Mouse (Mus musculus): Measurements from ENCODE around the gene Gm47289. TPM values are rescaled to one million over a fixed set of nuclear protein-coding genes. Genes with fewer than 3 reads are reported as not detected.

The Gm47289 gene
- polyA plus RNA-seq, 1 experiment from 2014 or later, result not detected

DNA sequence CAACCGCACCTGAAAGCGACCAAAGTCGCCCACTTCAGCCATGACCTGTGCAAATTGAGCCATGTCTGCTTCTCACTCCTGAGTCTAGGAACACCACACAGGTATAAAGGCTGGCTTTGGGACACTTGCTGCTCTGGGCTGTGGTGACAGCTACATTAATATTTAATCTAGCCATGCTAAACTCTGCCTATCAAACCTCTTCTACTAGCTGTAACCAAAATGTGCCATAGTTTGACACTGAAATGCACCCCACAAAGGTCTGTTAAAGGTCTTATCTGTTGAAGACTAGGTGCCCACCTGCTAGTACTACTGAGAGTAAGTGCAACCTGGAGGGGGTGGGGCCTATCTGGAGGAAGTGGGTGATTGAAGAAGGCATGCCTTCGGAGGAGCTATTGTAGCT lies 50.0 kb downstream of the Gm47289 start, which contains the start of gene Slc22a13:
Slc22a13 (minus strand) TSS at position 101 of the 400 bp plus-strand sequence.
- 89% methylated on average over 4 of the region's 4 CpGs for WGBS
- Histone ChIP-seq H3K27me3 (replicated peaks; ENCODE audit: control insufficient read depth, insufficient read depth, low read length) (no peaks in the 10 kb centered on the region), H3K9ac (ENCODE audit: low read depth, low read length) (no peak within 1 kb of the TSS), H3K4me3 (ENCODE audit: low read depth, low read length) (no peak within 1 kb of the TSS), H3K9me3 (ENCODE audit: control insufficient read depth, low read length) (no peaks in the 10 kb centered on the region), H3K4me1 (replicated peaks; ENCODE audit: control insufficient read depth, insufficient read depth, low read length) (no peaks in the 10 kb centered on the region), H3K4me2 (no peak within 1 kb of the TSS), H3K36me3 (ENCODE audit: control insufficient read depth, insufficient read depth, low read length) (no peaks in the 10 kb centered on the region), H3K27ac (ENCODE audit: low read depth, low read length) (no peak within 1 kb of the TSS)
- ATAC-seq (replicated peaks; ENCODE audit: low FRiP score) (no peak), DNase-seq (ENCODE audit: low spot score) (no peak)

Other genes with a start within 250 kb of the Gm47289 start
- 8.2 and 8.4 TPM in 2 replicates for gene Ctdspl, start 232.7 kb upstream of the Gm47289 start, polyA plus RNA-seq (2014; fragmentation: Nextera tagmentation; extraction: Ambion mirVana)
- 20.0 and 22.7 TPM in 2 replicates for gene Vill, start 106.4 kb upstream of the Gm47289 start, polyA plus RNA-seq (2014; fragmentation: Nextera tagmentation; extraction: Ambion mirVana)
- 4.9 and 5.5 TPM in 2 replicates for gene Plcd1, start 65.7 kb upstream of the Gm47289 start, polyA plus RNA-seq (2014; fragmentation: Nextera tagmentation; extraction: Ambion mirVana)
- gene Dlec1, start 56.7 kb upstream of the Gm47289 start, polyA plus RNA-seq (2014; fragmentation: Nextera tagmentation; extraction: Ambion mirVana), result 0.14 and 0.34 TPM in 2 replicates
- gene Acaa1b, start 2.1 kb upstream of the Gm47289 start, polyA plus RNA-seq (2014; fragmentation: Nextera tagmentation; extraction: Ambion mirVana), result 0.34 and 0.63 TPM in 2 replicates
- not detected in 2 replicates for gene Slc22a13, start 49.9 kb downstream of the Gm47289 start, polyA plus RNA-seq (2014; fragmentation: Nextera tagmentation; extraction: Ambion mirVana)
- gene Oxsr1, start 163.3 kb downstream of the Gm47289 start, polyA plus RNA-seq (2014; fragmentation: Nextera tagmentation; extraction: Ambion mirVana), result 14.2 TPM in 2 replicates
- 58.8 and 61.2 TPM in 2 replicates for gene Acaa1a, start 180.5 kb downstream of the Gm47289 start, polyA plus RNA-seq (2014; fragmentation: Nextera tagmentation; extraction: Ambion mirVana)
- 28.6 and 30.6 TPM in 2 replicates for gene Myd88, start 182.2 kb downstream of the Gm47289 start, polyA plus RNA-seq (2014; fragmentation: Nextera tagmentation; extraction: Ambion mirVana)
- 9.5 and 11.0 TPM in 2 replicates for gene Xylb, start 198.2 kb downstream of the Gm47289 start, polyA plus RNA-seq (2014; fragmentation: Nextera tagmentation; extraction: Ambion mirVana)
- gene Slc22a14, start 206.4 kb downstream of the Gm47289 start, polyA plus RNA-seq (2014; fragmentation: Nextera tagmentation; extraction: Ambion mirVana), result not detected in 2 replicates
- 15.8 and 16.4 TPM in 2 replicates for gene Acvr2b, start 243.0 kb downstream of the Gm47289 start, polyA plus RNA-seq (2014; fragmentation: Nextera tagmentation; extraction: Ambion mirVana)